Mouse (Mus musculus): Measurements from ENCODE around the gene Lrrtm4. TPM values are rescaled to one million over a fixed set of nuclear protein-coding genes. Genes with fewer than 3 reads are reported as not detected.

Gene Lrrtm4
- polyA plus RNA-seq, 1 experiment from 2014 or later, result 0.99 TPM

GRCm38 (mm10) chr6:80126419-80126818, 107.7 kb downstream of the Lrrtm4 start:
- Histone ChIP-seq H3K27me3 (ENCODE audit: control insufficient read depth, insufficient read depth, low read length) (no peaks in the 10 kb centered on the region), H3K4me2 (replicated peaks; ENCODE audit: low read depth, low read length) (no peak overlapping the region), H3K36me3 (ENCODE audit: control insufficient read depth, insufficient read depth, low read length) (no peaks in the 10 kb centered on the region), H3K9me3 (ENCODE audit: control insufficient read depth, low read length) (no peaks in the 10 kb centered on the region), H3K4me1 (ENCODE audit: control insufficient read depth, insufficient read depth, low read length) (no peaks in the 10 kb centered on the region), H3K9ac (ENCODE audit: low read depth, low read length) (no peak overlapping the region), H3K27ac (ENCODE audit: low read depth, low read length) (no peak overlapping the region), H3K4me3 (ENCODE audit: low read length) (no peak overlapping the region)
- ATAC-seq (ENCODE audit: low FRiP score, low TSS enrichment), result no peak
- 81% methylated on average over 1 of the region's 1 CpGs for WGBS

- H3K9ac ChIP-seq (ENCODE audit: low read depth, low read length), result no peak overlapping the region
- no peak overlapping the region for H3K27ac ChIP-seq (ENCODE audit: low read depth, low read length)
- H3K4me1 ChIP-seq (ENCODE audit: control insufficient read depth, insufficient read depth, low read length), result no peaks in the 10 kb centered on the region
- no peaks in the 10 kb centered on the region for H3K36me3 ChIP-seq (ENCODE audit: control insufficient read depth, insufficient read depth, low read length)
- H3K4me3 ChIP-seq (ENCODE audit: low read length), result no peak overlapping the region
- H3K4me2 ChIP-seq (replicated peaks; ENCODE audit: low read depth, low read length), result no peak overlapping the region
- no peaks in the 10 kb centered on the region for H3K27me3 ChIP-seq (ENCODE audit: control insufficient read depth, insufficient read depth, low read length)
- no peak for ATAC-seq (ENCODE audit: low FRiP score, low TSS enrichment)
- no peaks in the 10 kb centered on the region for H3K9me3 ChIP-seq (ENCODE audit: control insufficient read depth, low read length)
- WGBS, result 78% methylated on average over 4 of the region's 4 CpGs
Measured at GRCm38 (mm10) chr6:80162585-80162984, 143.9 kb downstream of the Lrrtm4 start.

GRCm38 (mm10) chr6:80181916-80182315, 163.2 kb downstream of the Lrrtm4 start:
- Histone ChIP-seq H3K4me1 (ENCODE audit: control insufficient read depth, insufficient read depth, low read length) (no peaks in the 10 kb centered on the region), H3K9ac (ENCODE audit: low read depth, low read length) (no peak overlapping the region), H3K27me3 (ENCODE audit: control insufficient read depth, insufficient read depth, low read length) (no peaks in the 10 kb centered on the region), H3K36me3 (ENCODE audit: control insufficient read depth, insufficient read depth, low read length) (no peaks in the 10 kb centered on the region), H3K4me3 (ENCODE audit: low read length) (no peak overlapping the region), H3K27ac (ENCODE audit: low read depth, low read length) (no peak overlapping the region), H3K4me2 (replicated peaks; ENCODE audit: low read depth, low read length) (no peak overlapping the region), H3K9me3 (ENCODE audit: control insufficient read depth, low read length) (no peaks in the 10 kb centered on the region)
- no peak for ATAC-seq (ENCODE audit: low FRiP score, low TSS enrichment)
- WGBS, result 87% methylated on average over 1 of the region's 1 CpGs

- Histone ChIP-seq H3K4me2 (replicated peaks; ENCODE audit: low read depth, low read length) (no peak overlapping the region), H3K9me3 (ENCODE audit: control insufficient read depth, low read length) (no peaks in the 10 kb centered on the region), H3K4me3 (ENCODE audit: low read length) (no peak overlapping the region), H3K9ac (ENCODE audit: low read depth, low read length) (no peak overlapping the region), H3K4me1 (ENCODE audit: control insufficient read depth, insufficient read depth, low read length) (no peaks in the 10 kb centered on the region), H3K27me3 (ENCODE audit: control insufficient read depth, insufficient read depth, low read length) (no peaks in the 10 kb centered on the region), H3K36me3 (ENCODE audit: control insufficient read depth, insufficient read depth, low read length) (no peaks in the 10 kb centered on the region), H3K27ac (ENCODE audit: low read depth, low read length) (no peak overlapping the region)
- no peak for ATAC-seq (ENCODE audit: low FRiP score, low TSS enrichment)
- 94% methylated on average over 2 of the region's 2 CpGs for WGBS
Measured at GRCm38 (mm10) chr6:80182353-80182752, 163.7 kb downstream of the Lrrtm4 start.

- H3K36me3 ChIP-seq (ENCODE audit: control insufficient read depth, insufficient read depth, low read length), result no peaks in the 10 kb centered on the region
- WGBS, result 78% methylated on average over 6 of the region's 6 CpGs
Measured at GRCm38 (mm10) chr6:80185489-80186113, 166.9 kb downstream of the Lrrtm4 start.

GRCm38 (mm10) chr6:80186791-80187190, 168.1 kb downstream of the Lrrtm4 start:
- ATAC-seq (ENCODE audit: low FRiP score, low TSS enrichment), result no peak

More at GRCm38 (mm10) chr6:80185489-80186113, 166.9 kb downstream of the Lrrtm4 start:
- H3K9me3 ChIP-seq (ENCODE audit: control insufficient read depth, low read length), result no peaks in the 10 kb centered on the region
- H3K27me3 ChIP-seq (ENCODE audit: control insufficient read depth, insufficient read depth, low read length), result no peaks in the 10 kb centered on the region
- no peak overlapping the region for H3K9ac ChIP-seq (ENCODE audit: low read depth, low read length)
- no peak overlapping the region for H3K4me2 ChIP-seq (replicated peaks; ENCODE audit: low read depth, low read length)
- no peaks in the 10 kb centered on the region for H3K4me1 ChIP-seq (ENCODE audit: control insufficient read depth, insufficient read depth, low read length)
- ATAC-seq (ENCODE audit: low FRiP score, low TSS enrichment), result no peak
- H3K27ac ChIP-seq (ENCODE audit: low read depth, low read length), result no peak overlapping the region
- no peak overlapping the region for H3K4me3 ChIP-seq (ENCODE audit: low read length)

GRCm38 (mm10) chr6:80209476-80209875, 190.8 kb downstream of the Lrrtm4 start:
- ATAC-seq (ENCODE audit: low FRiP score, low TSS enrichment), result no peak
- no peaks in the 10 kb centered on the region for H3K36me3 ChIP-seq (ENCODE audit: control insufficient read depth, insufficient read depth, low read length)
- WGBS, result 44% methylated on average over 2 of the region's 2 CpGs
- no peak overlapping the region for H3K4me3 ChIP-seq (ENCODE audit: low read length)
- H3K4me2 ChIP-seq (replicated peaks; ENCODE audit: low read depth, low read length), result no peak overlapping the region
- H3K9me3 ChIP-seq (ENCODE audit: control insufficient read depth, low read length), result no peaks in the 10 kb centered on the region
- H3K4me1 ChIP-seq (ENCODE audit: control insufficient read depth, insufficient read depth, low read length), result no peaks in the 10 kb centered on the region
- no peak overlapping the region for H3K27ac ChIP-seq (ENCODE audit: low read depth, low read length)
- H3K27me3 ChIP-seq (ENCODE audit: control insufficient read depth, insufficient read depth, low read length), result no peaks in the 10 kb centered on the region
- H3K9ac ChIP-seq (ENCODE audit: low read depth, low read length), result no peak overlapping the region

More at GRCm38 (mm10) chr6:80186791-80187190, 168.1 kb downstream of the Lrrtm4 start:
- no peak overlapping the region for H3K27ac ChIP-seq (ENCODE audit: low read depth, low read length)
- no peaks in the 10 kb centered on the region for H3K9me3 ChIP-seq (ENCODE audit: control insufficient read depth, low read length)
- WGBS, result 56% methylated on average over 1 of the region's 1 CpGs
- no peak overlapping the region for H3K9ac ChIP-seq (ENCODE audit: low read depth, low read length)
- H3K4me2 ChIP-seq (replicated peaks; ENCODE audit: low read depth, low read length), result no peak overlapping the region
- no peaks in the 10 kb centered on the region for H3K27me3 ChIP-seq (ENCODE audit: control insufficient read depth, insufficient read depth, low read length)
- H3K4me1 ChIP-seq (ENCODE audit: control insufficient read depth, insufficient read depth, low read length), result no peaks in the 10 kb centered on the region
- no peaks in the 10 kb centered on the region for H3K36me3 ChIP-seq (ENCODE audit: control insufficient read depth, insufficient read depth, low read length)
- no peak overlapping the region for H3K4me3 ChIP-seq (ENCODE audit: low read length)

- Histone ChIP-seq H3K4me3 (ENCODE audit: low read length) (no peak overlapping the region), H3K4me2 (replicated peaks; ENCODE audit: low read depth, low read length) (no peak overlapping the region), H3K4me1 (ENCODE audit: control insufficient read depth, insufficient read depth, low read length) (no peaks in the 10 kb centered on the region), H3K27me3 (ENCODE audit: control insufficient read depth, insufficient read depth, low read length) (no peaks in the 10 kb centered on the region), H3K36me3 (ENCODE audit: control insufficient read depth, insufficient read depth, low read length) (no peaks in the 10 kb centered on the region), H3K9ac (ENCODE audit: low read depth, low read length) (no peak overlapping the region), H3K9me3 (ENCODE audit: control insufficient read depth, low read length) (no peaks in the 10 kb centered on the region), H3K27ac (ENCODE audit: low read depth, low read length) (no peak overlapping the region)
- no peak for ATAC-seq (ENCODE audit: low FRiP score, low TSS enrichment)
- 91% methylated on average over 5 of the region's 5 CpGs for WGBS
Measured at GRCm38 (mm10) chr6:80210281-80210680, 191.6 kb downstream of the Lrrtm4 start.

GRCm38 (mm10) chr6:80261595-80261994, 242.9 kb downstream of the Lrrtm4 start:
- Histone ChIP-seq H3K4me3 (ENCODE audit: low read length) (no peak overlapping the region), H3K4me2 (replicated peaks; ENCODE audit: low read depth, low read length) (no peak overlapping the region), H3K27ac (ENCODE audit: low read depth, low read length) (no peak overlapping the region), H3K4me1 (ENCODE audit: control insufficient read depth, insufficient read depth, low read length) (no peaks in the 10 kb centered on the region), H3K9ac (ENCODE audit: low read depth, low read length) (no peak overlapping the region), H3K9me3 (ENCODE audit: control insufficient read depth, low read length) (no peaks in the 10 kb centered on the region), H3K27me3 (ENCODE audit: control insufficient read depth, insufficient read depth, low read length) (no peaks in the 10 kb centered on the region), H3K36me3 (ENCODE audit: control insufficient read depth, insufficient read depth, low read length) (no peaks in the 10 kb centered on the region)
- ATAC-seq (ENCODE audit: low FRiP score, low TSS enrichment), result no peak
- WGBS, result 91% methylated on average over 1 of the region's 1 CpGs
